Mouse (Mus musculus) granulocyte monocyte progenitor cell, adult 5-6 weeks (primary cell): Measurements from ENCODE around the gene Tenm2. TPM values are rescaled to one million over a fixed set of nuclear protein-coding genes. Genes with fewer than 3 reads are reported as not detected.

Experiments
- ATAC-seq: replicated peaks from 2 replicates; pipeline ENCODE4 v1.8.0; 2016; ENCODE audit warnings: mild to moderate bottlenecking, moderate TSS enrichment, inconsistent platforms; ENCODE audit not compliant: poor library complexity, severe bottlenecking
- total RNA-seq, 2 experiments: library from RNA; stranded (forward) in 1 of 2; stranded (reverse) in 1 of 2; fragments of 200-712, 200-1000 nt in 1 of 2; fragments of >200 nt in 1 of 2; fragmentation: Nextera tagmentation in 1 of 2; gene quantifications; 2 replicates each; pipeline ENCODE4 v1.2.3; 2014 to 2017

Gene Tenm2
- total RNA-seq, 2 experiments from 2014 or later = not detected

DNA sequence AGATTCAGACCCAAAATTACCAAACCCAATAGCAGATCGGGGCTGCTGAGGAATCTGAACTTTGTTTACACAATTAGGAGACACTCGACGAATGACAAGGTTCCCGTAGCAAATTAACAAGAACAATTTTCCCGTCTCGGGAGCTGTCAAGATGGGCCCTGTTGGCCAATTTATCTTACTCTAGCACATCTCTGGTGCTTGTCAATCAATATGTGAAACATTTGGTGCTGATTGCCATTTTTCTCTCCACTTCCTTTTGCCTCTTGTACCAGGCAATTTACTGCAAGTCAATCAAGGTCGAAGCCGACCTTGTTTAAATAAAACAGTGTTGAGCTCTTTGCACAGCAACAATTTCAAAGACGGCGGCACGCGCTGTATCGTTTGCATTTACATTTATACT lies 824.9 kb downstream of the Tenm2 start:
- no peak for ATAC-seq

DNA sequence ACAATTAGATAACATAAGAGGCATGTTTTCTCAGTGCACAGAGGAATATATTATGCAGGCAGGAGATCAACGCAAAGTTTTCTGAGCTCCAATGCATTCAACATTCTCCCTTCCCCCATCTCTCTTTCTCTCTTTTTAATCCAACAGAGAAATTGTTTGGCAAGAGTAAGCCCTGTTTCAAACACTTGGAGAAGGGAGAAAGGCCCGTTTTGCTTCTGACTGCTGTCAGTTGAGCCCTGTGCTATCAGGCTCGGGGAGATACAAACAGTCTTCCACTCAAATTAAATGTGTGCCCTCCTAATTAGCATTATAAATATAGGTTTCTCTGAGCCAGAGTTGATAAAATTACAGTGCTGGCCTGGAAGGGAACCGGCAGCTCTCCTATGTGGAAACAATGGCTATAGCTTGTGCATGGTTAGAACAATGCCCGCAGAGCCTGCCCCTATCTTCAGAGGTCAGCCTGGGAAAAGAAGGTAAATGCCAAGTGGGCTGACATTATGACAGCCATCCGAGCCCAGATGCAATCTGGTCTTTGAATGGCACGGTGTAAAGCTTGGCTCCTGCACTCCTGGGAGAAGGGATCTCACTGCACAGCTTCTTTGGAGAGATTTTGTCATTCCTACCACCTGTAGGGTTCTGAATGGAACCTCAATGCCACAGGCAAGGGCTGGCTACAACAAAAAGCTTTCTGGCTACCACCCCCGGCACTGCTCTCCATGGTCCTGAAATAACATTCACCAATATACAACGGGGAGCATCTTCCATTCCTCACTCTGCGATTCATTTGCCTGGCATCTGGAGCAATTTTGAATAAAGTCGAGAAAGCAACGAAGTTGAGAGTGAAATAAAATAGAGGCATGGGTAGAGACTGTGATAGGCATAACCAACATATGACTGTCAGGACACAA lies 839.7 kb downstream of the Tenm2 start:
- ATAC-seq = no peak

DNA sequence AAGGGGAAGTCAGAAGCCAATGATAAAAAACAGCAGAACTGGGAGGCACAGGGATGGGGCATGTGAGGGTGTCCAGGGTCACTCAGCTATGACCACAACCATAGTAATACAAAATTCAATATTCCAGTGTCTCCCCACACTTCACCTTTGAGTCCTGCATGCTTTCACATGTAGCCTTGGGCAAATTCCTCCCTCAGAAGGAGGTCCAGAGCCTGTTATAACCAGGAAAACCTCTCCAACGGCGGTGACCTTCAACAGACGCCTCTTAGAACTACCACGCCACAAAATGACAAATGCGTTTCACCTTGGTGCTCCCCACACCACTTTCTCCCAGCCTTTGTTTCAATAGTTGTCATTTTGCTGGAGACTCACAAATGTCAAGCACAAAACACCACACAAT lies 851.1 kb downstream of the Tenm2 start:
- ATAC-seq = no peak

DNA sequence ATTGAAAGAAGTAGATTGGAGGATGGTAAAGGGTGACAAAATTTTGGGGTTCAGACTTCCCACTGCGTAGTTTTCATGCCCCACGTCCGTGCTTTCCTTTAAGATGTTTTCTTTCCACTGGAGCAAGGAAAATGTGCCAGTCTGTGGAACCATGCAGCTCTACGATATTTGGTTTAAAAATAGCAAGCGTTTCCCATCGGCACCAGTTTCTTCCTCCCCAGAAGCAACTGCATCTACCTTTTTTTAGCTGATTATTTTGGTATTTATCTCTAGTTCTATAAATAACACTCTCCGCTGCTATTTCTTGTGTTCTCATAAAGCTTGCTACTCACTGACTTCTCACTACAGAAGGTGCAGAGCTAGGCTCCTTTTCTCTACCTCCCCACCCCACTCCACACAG lies 864.0 kb downstream of the Tenm2 start:
- ATAC-seq = no peak

DNA sequence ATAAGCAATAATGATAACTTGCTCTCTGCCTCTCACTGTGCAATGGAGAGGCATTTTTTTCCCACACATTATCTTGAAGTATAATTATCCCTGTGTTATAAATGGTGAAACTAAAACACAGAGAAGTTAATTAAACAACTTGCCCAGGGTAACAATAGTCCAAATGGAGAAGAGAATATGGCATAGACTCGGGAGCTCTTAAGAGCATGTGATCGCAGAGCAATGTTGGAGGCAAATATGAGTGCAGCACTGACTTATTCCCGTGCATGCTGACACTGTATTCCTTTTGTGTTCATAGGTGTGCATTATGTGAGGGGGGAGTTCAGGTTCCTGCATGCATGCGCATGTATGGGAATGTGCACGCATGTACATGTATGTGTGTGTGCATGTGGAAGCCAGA lies 870.7 kb downstream of the Tenm2 start:
- no peak for ATAC-seq

DNA sequence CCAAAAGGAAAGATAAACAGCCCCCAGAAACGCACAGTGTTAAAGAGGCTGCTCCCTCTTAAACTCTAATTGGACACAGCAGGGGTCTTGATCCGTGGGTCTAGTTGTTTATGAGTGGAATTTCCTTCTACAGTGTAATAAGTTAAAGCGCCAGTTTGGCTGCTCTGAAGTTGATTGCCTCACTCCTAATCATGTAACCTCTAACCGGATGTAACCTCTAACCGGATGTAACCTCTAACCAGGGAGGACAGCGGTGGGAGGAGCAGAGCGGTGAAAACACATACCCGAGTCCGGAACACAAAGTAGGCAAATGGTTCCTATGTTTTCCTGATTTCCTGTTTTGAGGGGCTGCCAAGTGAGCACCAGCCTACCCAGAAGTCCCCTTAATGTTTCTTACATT lies 871.3 kb downstream of the Tenm2 start:
- ATAC-seq = no peak

DNA sequence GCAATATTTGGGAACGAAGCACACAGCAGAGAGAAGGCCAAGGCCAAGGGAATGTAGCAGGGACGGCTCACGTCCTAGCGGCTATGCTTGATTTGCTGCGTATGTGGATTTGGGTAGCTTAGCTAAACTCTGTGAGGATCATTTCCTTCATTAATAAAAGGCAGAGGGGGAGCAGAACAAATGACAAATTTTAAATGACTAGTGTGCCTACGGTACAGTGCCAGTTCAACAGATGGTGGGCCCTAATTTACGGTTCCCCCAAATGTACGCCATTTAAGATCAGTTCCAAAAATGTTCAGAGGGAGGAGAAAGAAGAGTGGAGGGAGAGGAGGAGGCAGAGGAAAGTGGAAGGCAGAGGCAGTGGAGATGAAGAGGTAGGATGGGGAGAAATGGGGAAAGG lies 873.2 kb downstream of the Tenm2 start:
- ATAC-seq = no peak

DNA sequence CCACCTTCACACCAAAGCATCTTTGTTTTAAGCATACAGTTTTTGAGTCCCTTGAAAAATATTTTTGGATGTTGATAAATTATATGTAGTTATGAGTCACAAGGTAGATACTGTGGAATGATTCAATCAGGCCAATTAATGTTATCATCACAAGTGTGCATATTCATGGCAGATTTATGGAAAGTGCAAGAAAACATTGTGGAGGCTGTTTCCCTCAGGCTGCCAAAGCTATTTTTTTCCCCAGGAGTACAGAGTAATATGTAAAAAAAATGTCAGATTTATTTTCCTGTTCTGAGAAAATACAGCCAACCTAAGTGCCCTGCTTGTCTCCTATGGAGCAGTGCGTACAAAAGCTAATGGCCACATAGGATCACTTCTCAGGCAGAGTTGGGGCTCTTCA lies 882.5 kb downstream of the Tenm2 start:
- ATAC-seq = no peak

DNA sequence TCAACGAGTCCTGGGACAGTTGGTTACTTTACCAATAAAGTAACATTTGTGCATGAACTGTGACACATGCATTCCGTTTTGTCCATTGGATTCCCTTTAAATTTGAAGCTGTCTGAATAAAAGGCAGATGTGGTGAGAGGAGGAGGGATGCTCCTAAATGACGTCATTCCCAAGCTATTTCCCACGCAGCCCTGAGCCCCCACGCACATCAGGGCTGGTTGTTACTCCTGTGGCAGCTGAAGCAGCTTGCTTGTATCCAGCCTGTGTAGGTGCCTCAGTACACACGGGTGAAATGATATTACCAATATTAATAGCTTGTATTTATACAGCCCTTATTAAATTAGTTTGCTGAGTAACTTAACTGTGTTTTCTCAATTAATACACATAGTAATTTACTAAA lies 884.0 kb downstream of the Tenm2 start:
- ATAC-seq = no peak

DNA sequence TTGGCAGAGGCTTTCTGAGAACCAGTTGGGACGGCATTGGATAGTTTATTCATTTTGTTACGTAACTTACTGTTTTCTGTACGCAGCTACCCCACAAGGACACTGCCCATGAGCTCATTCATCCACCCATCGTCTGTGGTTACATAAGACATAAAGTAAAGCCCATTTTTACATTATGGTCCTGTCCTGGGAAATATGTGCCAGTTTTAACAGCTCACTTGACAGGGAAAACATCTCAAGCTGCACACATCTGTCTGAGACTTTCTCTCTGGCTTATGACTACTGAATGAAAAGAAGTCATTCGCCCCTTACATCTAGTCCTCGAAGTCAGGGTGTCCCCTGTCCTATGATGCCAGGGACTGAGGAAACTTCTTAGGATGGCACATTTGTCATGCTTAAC lies 884.4 kb downstream of the Tenm2 start:
- no peak for ATAC-seq

DNA sequence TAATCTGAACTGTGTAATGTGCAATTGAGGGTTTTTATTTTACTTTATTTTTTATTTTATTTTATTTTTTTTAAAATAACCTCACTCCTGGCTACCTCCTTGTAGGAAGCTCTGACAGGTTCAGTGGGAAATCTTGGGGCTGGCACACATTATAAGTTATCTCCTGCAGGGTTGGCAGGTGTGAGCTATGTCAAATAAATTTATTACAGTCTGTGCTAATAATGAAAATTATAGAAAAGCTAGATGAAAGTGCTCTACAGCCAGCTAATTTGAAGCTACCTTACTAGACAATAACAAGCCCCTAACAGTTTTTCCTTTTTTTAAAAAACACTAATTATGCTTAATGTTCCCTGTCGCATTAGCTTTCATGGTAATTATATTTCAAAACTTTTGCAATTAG lies 885.5 kb downstream of the Tenm2 start:
- no peak for ATAC-seq

DNA sequence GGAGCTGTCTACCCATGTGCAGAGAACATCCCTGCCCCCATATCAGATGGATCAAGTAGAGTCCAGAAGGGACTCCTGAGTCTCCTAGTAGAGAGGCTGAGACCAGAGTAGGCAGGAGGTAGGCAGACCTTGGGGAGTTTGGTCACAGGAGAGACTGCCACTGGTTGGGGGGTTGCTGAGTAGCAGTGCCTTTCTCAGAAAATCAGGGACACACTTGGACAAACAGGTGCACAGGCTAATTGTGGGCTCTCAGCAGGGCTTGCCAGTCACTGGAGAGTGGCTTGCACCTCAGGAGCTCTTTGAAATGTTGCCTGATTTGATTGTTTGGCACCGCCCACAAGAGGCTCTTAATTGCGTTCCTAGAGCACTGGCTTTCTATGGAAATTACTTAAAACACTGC lies 885.9 kb downstream of the Tenm2 start:
- no peak for ATAC-seq

DNA sequence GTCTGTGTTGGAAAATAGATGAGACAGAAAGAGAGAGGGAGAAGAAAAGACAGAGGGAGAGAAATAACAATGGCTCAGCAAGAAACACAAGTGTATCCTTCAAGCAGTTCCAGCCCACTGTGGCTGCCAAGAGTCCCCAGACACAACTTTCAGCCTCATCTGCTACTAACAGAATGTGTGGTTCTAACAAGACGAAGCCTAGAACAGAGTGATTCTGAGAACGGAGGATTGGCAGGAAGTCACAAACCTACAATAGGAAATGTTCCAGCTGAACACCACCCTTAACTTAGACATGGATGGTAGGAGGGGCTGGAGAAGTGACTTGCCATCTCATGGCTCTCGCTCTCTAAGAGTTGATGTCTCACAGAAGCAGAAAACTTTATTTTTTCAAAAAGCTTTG lies 894.0 kb downstream of the Tenm2 start:
- ATAC-seq = no peak

DNA sequence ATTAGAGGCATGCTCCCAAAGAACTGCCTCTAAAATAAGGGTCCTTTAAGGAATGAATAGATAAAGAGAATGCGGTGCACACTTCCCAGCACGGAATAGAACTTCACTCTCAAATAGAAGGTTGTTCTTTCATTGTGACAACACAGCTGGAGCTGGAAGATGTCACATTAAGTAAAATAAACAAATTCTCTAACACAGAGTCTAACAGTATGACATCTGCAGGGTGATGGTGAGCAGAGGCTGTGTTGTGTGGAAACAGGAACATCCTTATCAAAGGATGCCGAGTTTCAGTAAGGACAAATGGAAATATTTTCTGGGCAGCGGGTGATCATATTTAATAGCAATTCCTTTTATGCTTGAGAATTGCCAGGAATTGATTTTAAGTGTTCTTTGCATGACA lies 897.3 kb downstream of the Tenm2 start:
- no peak for ATAC-seq

DNA sequence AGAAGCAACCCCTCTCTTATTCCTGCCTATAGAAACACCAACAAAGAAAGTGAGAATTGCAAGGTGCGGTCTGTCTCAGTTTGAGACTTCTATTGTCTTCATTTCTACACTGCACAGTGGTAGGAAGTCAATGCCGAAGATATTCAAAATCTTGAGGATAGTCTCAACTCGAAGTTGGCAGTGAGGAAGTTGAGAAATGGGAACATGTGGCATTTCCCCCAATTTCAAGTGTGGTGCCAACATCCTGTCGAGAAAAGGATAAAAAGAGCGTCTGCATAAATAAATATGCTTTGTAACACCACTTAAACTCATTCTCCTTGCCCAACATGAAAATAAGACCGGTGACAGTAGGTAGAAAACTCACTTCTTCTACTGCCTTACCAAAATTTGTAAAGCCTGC lies 898.7 kb downstream of the Tenm2 start:
- ATAC-seq = no peak

DNA sequence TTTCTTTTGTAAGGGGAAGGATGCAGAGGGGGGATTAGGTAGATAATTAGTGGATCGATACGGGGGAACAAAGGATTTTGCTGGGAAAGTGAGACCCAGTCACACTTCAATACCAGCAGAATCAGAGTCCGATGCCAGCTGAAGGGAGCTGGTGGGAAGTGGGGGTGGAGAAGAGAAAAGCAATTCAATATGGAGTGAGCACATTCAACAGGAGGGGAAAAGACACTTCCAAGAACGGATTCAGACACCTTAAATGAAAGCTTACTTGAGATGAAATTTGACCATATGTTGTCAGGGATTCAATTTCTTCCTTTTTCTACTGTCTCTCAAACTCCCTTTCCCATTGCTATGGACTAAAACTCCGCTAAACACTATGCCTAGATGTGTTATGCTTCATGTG lies 900.6 kb downstream of the Tenm2 start:
- no peak for ATAC-seq

DNA sequence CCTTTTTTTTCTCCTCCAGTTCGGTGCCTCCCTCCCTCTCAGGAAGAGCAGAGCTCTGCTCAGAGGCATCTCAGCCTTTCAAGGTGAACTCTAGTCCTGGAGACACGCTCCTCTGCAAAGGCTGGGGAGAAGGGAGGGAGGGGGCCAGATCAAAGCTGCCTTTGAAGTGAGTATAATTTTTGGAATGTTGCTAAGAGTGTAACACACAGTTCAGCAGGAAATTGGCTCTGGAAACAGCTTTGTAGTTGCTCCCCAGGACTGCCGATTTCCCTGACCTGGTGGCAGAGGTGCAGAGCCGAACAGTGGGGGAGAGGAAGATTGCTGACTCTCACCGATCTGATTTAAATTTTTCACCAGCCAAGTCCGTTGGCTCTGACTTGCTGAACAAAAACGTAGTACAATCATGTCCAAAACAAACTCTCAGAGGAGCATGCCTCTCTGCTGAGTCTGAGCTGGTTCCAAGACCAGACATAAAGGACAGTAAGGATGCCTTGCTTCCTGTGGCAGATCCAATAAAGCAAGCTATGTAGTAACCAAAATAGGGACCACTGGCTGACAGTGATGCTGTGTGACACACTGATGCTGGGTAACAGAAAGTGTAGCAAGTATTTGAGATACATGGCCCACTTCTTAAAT lies 901.5 kb downstream of the Tenm2 start:
- ATAC-seq = no peak

DNA sequence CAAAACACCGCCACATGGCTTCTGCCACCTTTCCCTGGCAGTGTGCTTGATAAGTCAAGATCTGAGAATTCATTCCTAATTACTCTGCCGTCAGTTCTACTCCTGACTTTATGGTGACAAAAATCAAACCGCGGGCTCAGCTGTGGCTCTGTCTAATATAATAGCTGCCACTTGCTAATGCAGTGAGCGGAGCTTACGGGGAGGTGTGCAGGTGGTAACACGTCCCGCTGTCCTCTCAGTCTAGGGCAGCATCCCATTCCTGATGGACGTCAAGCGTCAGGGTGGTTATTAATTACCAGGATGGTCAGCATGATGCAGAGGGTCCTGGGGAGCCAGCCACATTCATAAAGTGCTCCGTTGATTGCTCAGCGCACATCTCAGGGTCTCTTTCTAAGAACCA lies 903.5 kb downstream of the Tenm2 start:
- no peak for ATAC-seq

DNA sequence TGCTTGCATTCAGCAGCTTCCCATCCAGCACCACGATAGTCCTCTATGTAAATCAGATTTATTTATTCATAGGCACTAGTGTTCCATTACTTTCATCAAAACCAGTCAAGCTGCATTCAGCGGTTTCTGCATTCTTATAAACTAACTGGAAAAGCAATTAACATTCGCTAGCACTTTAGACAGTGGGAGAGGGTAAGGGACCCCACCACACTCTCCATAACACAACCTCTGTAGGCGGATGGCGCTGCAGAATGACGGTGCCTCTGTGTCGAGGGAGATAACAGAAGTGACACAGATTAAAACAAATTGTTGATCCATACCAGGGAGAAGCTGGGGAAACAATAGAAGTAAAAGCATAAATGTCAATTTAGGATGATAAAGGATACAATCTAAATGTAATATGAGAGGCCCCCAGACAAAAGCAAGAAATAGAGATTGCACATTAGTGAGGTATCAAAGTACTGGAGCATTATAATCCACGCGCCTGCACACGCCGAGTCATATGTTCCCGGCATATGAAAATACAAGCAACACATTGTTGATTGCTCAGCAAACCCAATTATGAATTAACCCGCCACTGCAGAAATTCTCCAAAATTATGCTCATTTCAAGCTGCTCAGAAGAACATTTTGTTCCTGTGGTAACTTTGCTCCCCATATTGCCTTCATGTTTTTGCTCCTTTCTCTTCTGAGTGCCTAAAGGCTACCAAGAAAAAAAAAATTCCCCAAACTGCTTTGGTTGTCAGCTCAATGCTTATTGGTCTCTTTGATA lies 904.2 kb downstream of the Tenm2 start:
- no peak for ATAC-seq

DNA sequence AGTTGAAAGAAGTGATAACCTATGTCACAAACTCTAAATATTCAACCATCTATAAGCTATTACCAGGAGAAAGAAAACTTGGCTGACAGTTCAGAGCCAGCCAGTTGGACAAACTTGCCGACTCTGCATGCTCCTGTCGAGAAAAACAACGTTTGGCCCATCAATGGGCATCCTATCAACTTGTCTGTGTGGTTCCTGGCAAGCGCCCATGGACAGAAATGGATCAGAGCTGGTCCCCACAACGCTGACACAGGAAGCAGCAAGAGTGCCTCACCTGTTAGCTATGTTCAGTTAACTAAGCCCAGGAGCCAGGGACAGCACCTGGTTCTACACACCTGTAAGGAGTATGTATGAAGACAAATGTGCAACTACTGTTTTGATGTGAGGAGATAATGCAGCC lies 908.5 kb downstream of the Tenm2 start:
- no peak for ATAC-seq

DNA sequence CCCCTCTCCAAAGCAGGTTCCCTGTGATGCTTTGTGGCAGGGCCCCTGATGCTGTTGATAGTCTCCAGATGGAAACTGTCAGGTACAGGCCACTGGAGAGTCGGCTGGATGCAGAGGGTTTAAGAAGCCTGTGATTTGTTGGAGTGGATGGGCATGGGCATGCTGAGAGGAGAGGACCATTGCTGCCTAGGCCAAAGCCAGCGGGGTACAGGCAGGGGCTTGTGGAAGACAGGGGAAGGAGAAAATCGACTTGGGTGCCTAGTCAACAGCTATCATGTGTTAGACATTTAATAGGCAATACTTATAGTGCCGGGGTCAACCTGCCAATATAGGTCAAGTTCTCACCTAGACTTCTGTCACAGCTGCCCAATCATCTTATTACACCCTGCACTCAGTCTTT lies 926.4 kb downstream of the Tenm2 start:
- ATAC-seq = no peak
